Mouse (Mus musculus) heart, embryonic 14.5 days (tissue): ENCODE data around the gene Creb3l2. TPM values are rescaled to one million over a fixed set of nuclear protein-coding genes. Genes with fewer than 3 reads are reported as not detected.

Experiments used
- ATAC-seq: fragments of 200-750 bp; cut with Nextera tagmentation; 2 replicates; pipeline ENCODE4 v1.8.0; 2017; ENCODE audit warnings: low read depth, moderate TSS enrichment; ENCODE audit not compliant: insufficient number of reproducible peaks, insufficient read depth, low FRiP score
- H3K27ac ChIP-seq, 2 experiments: fragments of 200-500 bp in 1 of 2; fragments of 300-500 bp in 1 of 2; sonication (generic) in 1 of 2; replicated peaks in 1 of 2; 2 replicates each; pipeline ENCODE4 v1.5.1; 2012 to 2014; ENCODE audit warnings: low read depth in 2 of 2, low read length in 2 of 2, control low read depth in 1 of 2, mild to moderate bottlenecking in 1 of 2, mixed read lengths in 1 of 2; ENCODE audit not compliant: control insufficient read depth in 1 of 2, insufficient read depth in 1 of 2
- H3K27me3 ChIP-seq: fragments of 300-500 bp; sonication (generic); 2 replicates; pipeline ENCODE4 v1.6.1; 2014; ENCODE audit warnings: mild to moderate bottlenecking, low read length, control low read depth; ENCODE audit not compliant: control insufficient read depth, insufficient read depth
- H3K36me3 ChIP-seq: fragments of 300-500 bp; sonication (generic); 2 replicates; pipeline ENCODE4 v1.6.1; 2014; ENCODE audit warnings: mild to moderate bottlenecking, control low read depth, low read length, mixed read lengths; ENCODE audit not compliant: control insufficient read depth, insufficient read depth
- H3K4me1 ChIP-seq, 2 experiments: fragments of 200-500 bp in 1 of 2; fragments of 300-500 bp in 1 of 2; sonication (generic) in 1 of 2; 2 replicates each; pipeline ENCODE4 v1.6.1; 2012 to 2014; ENCODE audit warnings: low read length in 2 of 2, control low read depth in 1 of 2, mixed read lengths in 1 of 2; ENCODE audit not compliant: control insufficient read depth in 2 of 2, insufficient read depth in 2 of 2
- H3K4me2 ChIP-seq: fragments of 300-500 bp; sonication (generic); 2 replicates; pipeline ENCODE4 v1.6.1; 2014; ENCODE audit warnings: mild to moderate bottlenecking, low read length
- H3K4me3 ChIP-seq, 2 experiments: fragments of 200-500 bp in 1 of 2; fragments of 300-500 bp in 1 of 2; sonication (generic) in 1 of 2; 2 replicates each; pipeline ENCODE4 v1.5.1; 2012 to 2014; ENCODE audit warnings: low read length in 2 of 2, mild to moderate bottlenecking in 2 of 2, control low read depth in 1 of 2, low read depth in 1 of 2, moderate library complexity in 1 of 2; ENCODE audit not compliant: control insufficient read depth in 1 of 2, insufficient read depth in 1 of 2
- H3K9ac ChIP-seq: fragments of 300-500 bp; sonication (generic); 2 replicates; pipeline ENCODE4 v1.6.1; 2014; ENCODE audit warnings: mild to moderate bottlenecking, low read length
- H3K9me3 ChIP-seq: fragments of 300-500 bp; sonication (generic); 2 replicates; pipeline ENCODE4 v1.6.1; 2016; ENCODE audit warnings: low read length, control low read depth; ENCODE audit not compliant: control insufficient read depth
- WGBS: fragments of 180-500 bp; shearing (Covaris S2); extraction: QIAGEN DNeasy Blood & Tissue Kit; methylation state at CpG from one replicate; pipeline ENCODE4 v1.1.7; 2014; 5-methylcytosine and 5-hydroxymethylcytosine counted together
- polyA plus RNA-seq: library from polyadenylated mRNA; unstranded; fragments of >200 nt; fragmentation: Nextera tagmentation; extraction: Ambion mirVana; gene quantifications from 2 replicates; pipeline ENCODE4 v1.2.1, GENCODE M21; 2014

The Creb3l2 gene
- polyA plus RNA-seq, 1 experiment from 2014 or later, result 39.9 TPM

DNA sequence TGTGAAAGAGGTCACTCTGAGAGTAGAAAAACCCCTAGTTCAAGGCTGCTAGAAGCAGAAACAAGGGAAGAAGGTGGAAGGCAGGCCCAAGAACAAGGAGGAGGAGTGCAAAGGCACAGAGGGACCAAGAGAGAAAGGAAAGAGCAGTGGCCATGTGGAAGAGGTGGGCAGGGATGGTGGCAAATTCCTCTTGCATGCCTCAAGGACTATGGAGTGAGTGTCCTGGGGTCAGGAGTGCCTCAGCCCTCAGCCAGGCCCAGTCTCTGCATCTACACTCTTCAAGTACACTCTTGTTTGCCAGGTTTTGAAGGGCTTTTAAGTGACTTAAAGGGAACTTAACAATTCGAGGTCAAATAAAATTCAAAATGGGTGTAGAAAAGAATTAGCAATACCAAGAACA is 18.6 kb downstream of the Creb3l2 start:
- H3K4me2 ChIP-seq, result peak overlapping the region; percentile 36
- peak overlapping the region; percentile 84 to 90 for H3K27ac ChIP-seq
- ATAC-seq, result no peak
- no peaks in the 10 kb centered on the region for H3K9me3 ChIP-seq
- peak overlapping the region; percentile 25 for H3K9ac ChIP-seq
- H3K36me3 ChIP-seq, result peaks cover 45% of the 10 kb centered on the region
- WGBS, result 32% methylated on average over 1 of the region's 1 CpGs
- H3K27me3 ChIP-seq, result no peaks in the 10 kb centered on the region
- no peak overlapping the region for H3K4me3 ChIP-seq
- H3K4me1 ChIP-seq, result peaks cover 75 to 99% of the 10 kb centered on the region in 2 experiments

DNA sequence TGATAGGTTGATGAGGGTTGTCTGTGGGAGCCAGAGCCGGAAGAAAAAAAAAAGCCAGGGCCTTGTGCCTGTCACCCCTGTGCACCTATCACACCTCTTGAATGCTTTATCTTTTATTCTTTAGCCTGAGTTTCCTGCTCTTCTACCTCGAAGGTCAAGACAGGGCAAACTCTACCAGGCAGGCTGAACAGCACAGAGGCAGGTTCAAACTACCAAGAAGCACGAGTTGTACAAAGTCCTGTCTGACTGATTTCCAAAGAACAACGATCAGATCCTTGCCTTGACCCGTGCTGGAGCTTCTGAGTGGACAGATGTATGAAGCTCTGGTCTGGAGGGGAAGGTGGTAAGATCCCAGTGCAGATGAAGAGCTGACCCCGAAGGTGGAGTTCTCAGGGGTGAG is 20.8 kb downstream of the Creb3l2 start:
- no peaks in the 10 kb centered on the region for H3K27me3 ChIP-seq

DNA sequence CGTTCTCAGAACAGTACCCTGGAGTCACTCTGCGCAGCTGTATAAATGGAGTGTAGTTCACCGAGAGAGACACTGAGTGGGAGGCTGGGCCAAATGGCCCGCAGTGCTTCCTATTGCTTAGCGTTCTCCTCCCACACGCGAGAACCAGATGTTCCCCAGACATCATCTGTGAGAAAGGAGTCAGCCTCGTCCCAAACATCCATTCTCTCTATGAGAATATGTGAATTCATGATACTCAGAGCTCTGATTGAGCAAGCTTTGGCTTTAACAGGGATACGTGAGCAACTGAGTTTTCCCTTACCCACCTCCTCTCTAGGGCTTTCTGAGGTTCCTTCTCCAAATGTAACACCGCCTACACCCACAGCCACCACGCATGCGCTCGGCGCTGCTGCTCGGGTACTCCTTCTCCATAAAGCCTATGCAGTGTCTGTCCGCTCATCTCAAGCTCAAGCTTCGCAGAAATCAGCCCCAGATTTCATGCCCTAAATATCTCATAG is 22.5 kb downstream of the Creb3l2 start:
- Histone ChIP-seq H3K4me2 (peak overlapping the region; percentile 7; the same call in 1 of the 2 replicates), H3K27me3 (no peaks in the 10 kb centered on the region), H3K27ac (peak overlapping the region; percentile 14 to 72; a peak in 2 of 4 replicates), H3K9me3 (no peaks in the 10 kb centered on the region), H3K4me3 (no peak overlapping the region), H3K4me1 (peaks cover 65 to 89% of the 10 kb centered on the region in 2 experiments), H3K9ac (peak overlapping the region; percentile 39; the same call in 1 of the 2 replicates), H3K36me3 (peaks cover 29% of the 10 kb centered on the region)
- 61% methylated on average over 17 of the region's 17 CpGs for WGBS
- no peak for ATAC-seq

More for the DNA sequence above, 20.8 kb downstream of the Creb3l2 start:
- peaks cover 42% of the 10 kb centered on the region for H3K36me3 ChIP-seq
- H3K4me2 ChIP-seq, result no peak overlapping the region
- H3K27ac ChIP-seq, result peak overlapping the region; percentile 0 to 52; a peak in 2 of 4 replicates
- H3K9me3 ChIP-seq, result no peaks in the 10 kb centered on the region
- H3K4me3 ChIP-seq, result no peak overlapping the region
- ATAC-seq, result no peak
- 39% methylated on average over 6 of the region's 6 CpGs for WGBS
- H3K4me1 ChIP-seq, result peaks cover 65 to 89% of the 10 kb centered on the region in 2 experiments
- peak overlapping the region; percentile 42; the same call in 1 of the 2 replicates for H3K9ac ChIP-seq

DNA sequence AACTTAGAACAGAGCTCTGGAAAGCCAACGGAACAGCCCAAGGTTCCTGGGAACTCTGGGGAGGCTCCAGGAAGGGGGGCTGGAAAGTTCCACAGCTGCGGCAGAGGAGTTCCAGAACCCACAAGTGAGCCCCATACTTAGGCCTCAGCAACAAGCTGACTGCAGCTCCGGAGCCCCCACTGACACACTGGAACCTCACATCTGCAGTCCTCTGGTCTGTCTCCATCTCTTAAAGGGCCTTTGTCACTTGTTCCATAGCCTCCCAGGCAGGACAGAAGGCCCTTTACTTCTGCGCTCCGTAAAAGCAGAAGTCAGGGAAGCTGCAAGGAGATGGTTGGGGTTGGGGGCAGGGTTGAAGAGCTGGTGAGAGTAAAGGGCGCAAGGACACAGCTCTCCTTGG is 23.0 kb downstream of the Creb3l2 start:
- peak overlapping the region; percentile 39; the same call in 1 of the 2 replicates for H3K9ac ChIP-seq
- peak overlapping the region; percentile 36 for H3K4me2 ChIP-seq
- WGBS, result 34% methylated on average over 6 of the region's 6 CpGs
- no peaks in the 10 kb centered on the region for H3K27me3 ChIP-seq
- H3K4me3 ChIP-seq, result no peak overlapping the region
- H3K4me1 ChIP-seq, result peaks cover 62 to 89% of the 10 kb centered on the region in 2 experiments
- peak overlapping the region; percentile 1 to 72; a peak in 3 of 4 replicates for H3K27ac ChIP-seq
- H3K36me3 ChIP-seq, result peaks cover 29% of the 10 kb centered on the region
- ATAC-seq, result no peak
- H3K9me3 ChIP-seq, result no peaks in the 10 kb centered on the region

DNA sequence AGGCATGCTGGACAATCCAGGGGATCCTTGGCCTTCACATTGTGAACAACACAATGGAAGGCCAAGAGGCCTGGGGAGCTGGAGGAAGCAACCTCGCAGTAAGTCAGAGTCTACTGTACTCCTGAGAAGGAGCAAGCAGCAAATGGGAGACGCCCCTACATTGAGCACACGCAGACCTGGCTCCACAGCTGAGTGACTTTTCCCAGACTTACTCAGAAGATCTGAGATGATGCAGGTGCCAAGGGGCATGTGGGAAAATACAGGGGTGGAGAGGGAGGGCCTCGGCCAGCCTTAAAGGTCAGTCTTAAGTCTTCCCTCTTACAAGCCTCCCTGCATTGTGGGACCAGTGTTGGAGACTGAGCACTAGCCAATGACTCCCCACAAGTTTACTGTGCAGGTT is 25.2 kb downstream of the Creb3l2 start:
- peaks cover 57 to 88% of the 10 kb centered on the region in 2 experiments for H3K4me1 ChIP-seq
- H3K4me3 ChIP-seq, result no peak overlapping the region
- 56% methylated on average over 4 of the region's 4 CpGs for WGBS
- peak overlapping the region; percentile 43 to 92 for H3K27ac ChIP-seq
- H3K27me3 ChIP-seq, result no peaks in the 10 kb centered on the region
- no peak overlapping the region for H3K4me2 ChIP-seq
- H3K36me3 ChIP-seq, result peaks cover 22% of the 10 kb centered on the region
- ATAC-seq, result no peak
- H3K9ac ChIP-seq, result 0 out of 2 replicates have a peak overlapping the region, but pooled peaks have one; percentile 3
- H3K9me3 ChIP-seq, result no peaks in the 10 kb centered on the region

DNA sequence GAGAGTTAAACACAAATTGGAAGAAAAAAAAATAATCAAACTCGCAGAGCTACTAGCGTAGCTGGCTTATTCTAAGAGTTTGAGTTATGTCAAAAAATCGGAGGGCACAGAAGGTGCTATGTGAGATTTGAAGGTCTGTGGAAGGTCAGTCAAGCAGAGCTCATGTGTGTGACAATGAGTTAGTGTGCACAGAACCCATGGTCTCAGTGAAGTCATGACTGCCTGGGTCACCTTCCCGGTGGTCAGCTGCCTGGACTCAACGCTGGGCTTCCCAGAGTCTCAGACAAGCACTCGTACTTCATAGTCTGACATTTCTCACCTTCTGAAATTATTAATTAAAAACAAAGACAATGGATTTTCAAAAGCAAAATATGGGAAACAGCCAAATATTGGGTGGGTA is 26.4 kb downstream of the Creb3l2 start:
- Histone ChIP-seq H3K4me2 (peak overlapping the region; percentile 30), H3K4me1 (peaks cover 53 to 88% of the 10 kb centered on the region in 2 experiments), H3K4me3 (no peak overlapping the region), H3K27ac (peak overlapping the region; percentile 92 to 99), H3K9me3 (no peaks in the 10 kb centered on the region), H3K9ac (peak overlapping the region; percentile 54), H3K27me3 (no peaks in the 10 kb centered on the region), H3K36me3 (peaks cover 22% of the 10 kb centered on the region)
- no peak for ATAC-seq
- 32% methylated on average over 6 of the region's 6 CpGs for WGBS

DNA sequence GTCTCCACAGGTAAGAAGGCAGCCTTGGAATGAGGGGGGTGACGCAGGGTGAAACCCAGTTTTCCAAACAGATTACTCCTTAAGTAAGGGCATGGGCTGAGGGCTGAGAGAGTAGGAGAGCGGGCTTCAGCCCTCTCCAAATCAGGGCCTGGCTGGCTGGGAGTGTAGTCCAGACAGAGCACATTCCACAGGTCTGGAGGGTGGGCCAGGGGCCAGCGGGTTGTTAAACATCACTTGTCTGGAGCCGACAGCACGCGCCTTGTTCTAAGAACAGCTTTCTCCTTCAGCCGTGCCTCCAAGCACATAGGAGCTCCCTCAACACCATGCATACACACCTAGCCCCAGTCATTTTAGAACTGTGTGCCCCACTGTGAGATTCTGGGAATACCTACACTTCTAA is 26.9 kb downstream of the Creb3l2 start:
- ATAC-seq, result peak; percentile 91
- no peaks in the 10 kb centered on the region for H3K9me3 ChIP-seq
- no peaks in the 10 kb centered on the region for H3K27me3 ChIP-seq
- peaks cover 50 to 88% of the 10 kb centered on the region in 2 experiments for H3K4me1 ChIP-seq
- H3K9ac ChIP-seq, result peak overlapping the region; percentile 54
- peak overlapping the region; percentile 30 for H3K4me2 ChIP-seq
- 10% methylated on average over 7 of the region's 7 CpGs for WGBS
- no peak overlapping the region for H3K4me3 ChIP-seq
- H3K27ac ChIP-seq, result peak overlapping the region; percentile 92 to 99
- H3K36me3 ChIP-seq, result peaks cover 22% of the 10 kb centered on the region
